Mouse (Mus musculus) inflammation-experienced regulatory T-cells, adult 6 months (primary cell): ENCODE data around the gene Bcap29. TPM values are rescaled to one million over a fixed set of nuclear protein-coding genes. Genes with fewer than 3 reads are reported as not detected.
"Not testable (repeated sequence)": the region's sequence is repeated elsewhere in the genome, so short reads cannot be mapped to it uniquely, and the experiment has no call there.

Experiments used
- ATAC-seq: one replicate; pipeline ENCODE4 v1.8.0; 2017
- polyA plus RNA-seq, 3 experiments: library from polyadenylated mRNA; unstranded; fragments of 100-300 nt; shearing (Covaris generic); gene quantifications; one replicate each; pipeline ENCODE4 v1.2.1; 2017

Gene Bcap29
- 10 to 100 TPM; 79.3 to 85.8 (median 82.8) TPM for polyA plus RNA-seq

DNA sequence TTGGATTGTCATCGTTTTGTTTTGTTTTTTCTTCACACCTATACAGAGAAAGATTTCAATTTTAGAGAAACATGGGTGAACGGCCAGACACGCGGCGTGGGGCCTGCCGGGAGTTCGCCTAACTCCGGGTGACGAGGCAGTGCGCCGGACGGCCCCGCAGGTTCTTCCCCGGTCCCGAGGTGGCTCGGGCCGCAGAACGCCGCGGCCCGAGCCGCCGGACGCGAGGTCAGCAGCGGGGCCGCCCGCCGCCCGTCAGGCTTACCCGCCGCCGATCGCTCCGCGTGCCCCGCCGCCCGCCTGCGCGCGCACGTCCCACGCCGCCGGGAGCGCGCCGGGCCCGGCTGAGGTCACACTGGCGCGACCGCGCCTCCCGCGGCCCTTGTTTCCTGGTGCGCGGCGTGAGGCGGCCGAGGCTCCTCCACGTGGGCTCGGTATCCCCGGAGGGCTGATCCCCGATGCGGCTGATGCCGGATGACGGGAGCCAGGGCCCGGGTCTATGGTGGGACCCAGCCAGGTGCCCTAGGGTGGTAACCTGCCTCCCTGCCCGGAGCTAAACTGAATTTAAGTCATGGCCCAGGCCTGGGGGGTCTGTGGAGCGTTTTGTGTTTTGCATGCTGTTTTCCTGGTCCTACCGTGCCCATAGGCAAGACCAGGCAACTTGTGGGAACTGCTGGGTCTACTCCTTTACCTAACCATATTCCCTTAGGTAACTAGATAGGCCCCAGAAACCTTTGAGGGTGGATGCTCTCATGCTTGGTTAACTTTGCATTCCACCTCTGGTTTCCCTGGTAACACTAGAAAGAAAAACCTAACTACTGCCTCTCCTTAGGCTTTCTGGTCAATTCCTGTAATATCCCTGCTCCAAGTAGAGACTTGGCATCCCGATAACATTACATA lies at the start of gene Bcap29:
TSS of gene Bcap29 (minus strand) at position 316 of the 897 bp plus-strand sequence.
- peak; percentile 84 for ATAC-seq

DNA sequence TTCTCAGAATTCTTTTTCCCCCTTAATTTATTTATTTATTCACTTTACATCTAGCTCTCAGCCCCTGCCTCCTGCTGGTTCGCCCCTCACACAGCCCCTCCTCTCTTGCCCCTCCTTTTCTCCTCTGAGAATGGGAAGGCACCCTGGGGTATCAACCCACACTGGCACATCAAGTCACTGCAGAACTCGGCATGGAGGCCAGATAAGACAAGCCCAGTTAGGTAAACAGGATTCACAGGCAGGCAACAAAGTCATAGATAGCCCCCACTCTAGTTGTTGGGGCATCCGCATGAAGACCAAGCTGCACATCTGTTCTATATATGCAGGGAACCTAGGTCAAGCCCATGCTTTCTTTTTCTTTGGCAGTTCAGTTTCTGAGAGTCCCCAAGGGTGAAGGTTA lies 32.7 kb upstream of the Bcap29 start:
- ATAC-seq = no peak

DNA sequence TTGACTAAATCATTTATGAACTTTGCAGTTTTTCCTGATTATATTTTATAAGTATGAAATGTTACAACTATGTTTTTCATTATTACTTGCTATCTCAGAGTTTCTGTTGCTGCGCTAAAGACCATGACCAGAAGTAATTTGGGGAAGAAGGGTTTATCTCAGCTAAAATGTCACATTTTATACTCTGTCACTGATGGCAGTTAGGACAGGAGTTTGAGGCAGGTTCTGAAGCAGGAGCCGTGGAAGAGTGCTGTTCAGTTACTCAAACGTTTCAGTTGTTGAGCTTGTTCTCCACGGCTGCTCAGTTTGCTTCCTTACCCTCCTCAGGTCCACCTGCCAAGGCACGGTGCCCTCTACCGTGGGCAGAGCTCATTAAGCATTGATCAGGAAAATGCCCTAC lies 31.5 kb upstream of the Bcap29 start:
- no peak for ATAC-seq

DNA sequence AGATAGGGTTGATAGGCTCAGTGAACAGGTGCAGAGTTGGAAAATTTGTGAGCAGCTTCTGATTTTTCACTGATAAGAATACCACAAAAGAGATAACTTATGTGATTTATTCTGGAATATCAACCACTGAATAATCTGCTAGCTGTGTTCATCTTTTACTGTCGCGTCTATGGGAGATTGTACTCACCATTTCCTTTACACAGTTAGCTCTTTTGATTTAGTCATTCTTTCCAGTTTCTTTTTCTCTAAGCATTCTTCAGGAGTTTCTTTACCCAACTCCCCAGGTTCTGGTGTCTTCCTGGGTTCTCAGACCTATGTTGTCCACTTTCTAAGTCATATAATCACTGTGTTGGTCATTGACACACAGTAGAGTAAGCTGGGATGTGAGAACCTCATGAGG lies 22.4 kb upstream of the Bcap29 start:
- ATAC-seq = no peak

DNA sequence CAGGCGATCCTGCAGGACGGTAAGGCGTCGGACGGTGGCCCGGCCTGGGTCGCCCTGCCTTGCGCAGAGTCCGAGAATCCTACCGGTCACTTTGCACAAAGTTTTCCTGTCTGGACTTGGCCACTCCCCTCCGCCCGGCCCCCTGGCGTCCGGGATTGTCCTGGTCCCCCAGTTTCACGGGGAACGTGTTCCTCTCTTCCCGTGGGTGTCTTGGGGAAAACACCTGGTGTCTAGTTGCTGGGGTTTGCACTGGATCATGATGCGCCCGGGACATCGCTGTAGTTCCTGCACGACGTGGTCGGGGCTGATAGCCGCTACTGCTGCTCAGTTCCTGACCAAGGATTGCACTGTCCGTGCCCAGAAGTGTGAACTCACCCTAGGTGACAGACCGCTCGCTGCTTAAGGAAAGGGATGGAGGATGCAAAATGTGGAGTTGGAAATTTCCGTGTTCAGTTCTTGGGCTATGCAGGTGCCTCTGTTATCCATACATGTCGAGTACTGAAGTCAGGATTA lies 20.6 kb upstream of the Bcap29 start:
- peak; percentile 42 for ATAC-seq

DNA sequence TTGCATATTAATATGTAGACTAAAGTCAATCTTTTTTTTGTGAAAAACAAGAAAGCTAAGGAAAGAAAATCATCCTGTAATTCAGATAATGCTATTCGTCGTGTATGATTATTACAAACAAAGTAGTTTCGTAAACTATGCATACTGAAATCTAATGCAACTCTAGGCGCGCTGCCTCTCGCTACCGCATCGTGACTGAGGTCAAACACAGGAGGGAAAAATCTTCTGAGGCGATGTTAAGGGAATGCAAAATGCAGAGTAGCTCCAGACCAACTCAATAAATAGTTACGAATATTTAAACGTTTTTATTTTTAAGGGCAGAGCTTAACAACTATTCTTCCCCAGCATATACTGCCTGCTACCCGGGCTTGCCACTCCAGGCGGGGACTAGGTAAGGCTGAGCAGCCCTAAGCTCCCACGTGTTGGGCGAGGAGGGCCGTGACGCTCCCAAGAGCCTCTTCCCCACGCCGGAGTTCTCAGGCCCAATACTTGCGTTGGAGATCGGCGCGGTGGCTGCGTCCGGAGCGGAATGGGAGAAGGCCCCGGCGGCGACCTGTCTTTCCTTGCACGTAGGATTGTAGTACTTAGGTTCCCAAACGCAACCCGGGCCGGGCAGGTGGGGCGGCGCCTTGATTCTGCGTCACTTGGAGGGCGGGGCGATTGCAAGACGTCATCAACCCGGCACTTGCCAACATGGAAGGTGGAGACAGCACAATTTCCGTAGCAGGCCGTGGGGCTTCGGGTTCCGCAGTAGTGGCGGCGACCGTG lies 19.9 kb upstream of the Bcap29 start, which contains the start of the genes Dus4l and Cog5:
TSS of gene Dus4l (minus strand) at position 630 of the 768 bp plus-strand sequence.
TSS of gene Cog5 (plus strand) at position 673 of the 768 bp plus-strand sequence.
- ATAC-seq = peak; percentile 90

DNA sequence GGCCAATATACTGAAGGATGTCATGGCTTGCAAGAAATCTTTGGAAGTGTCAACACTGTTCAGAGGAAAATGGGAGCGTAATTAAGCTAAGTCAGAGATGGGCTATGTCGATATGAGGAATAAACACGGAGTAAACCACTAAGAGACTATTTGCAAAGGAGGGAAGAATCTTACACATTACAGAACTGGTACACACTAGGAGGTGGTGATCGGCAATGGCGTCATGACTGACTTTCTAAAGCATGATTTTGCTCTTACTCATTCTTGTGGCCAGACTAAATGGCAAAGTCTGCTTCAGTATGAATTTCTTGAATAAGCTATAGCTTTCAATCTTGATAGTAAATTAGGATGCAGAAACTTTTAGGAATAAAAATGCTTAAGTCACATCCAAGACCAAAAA lies 19.2 kb upstream of the Bcap29 start:
- no peak for ATAC-seq

DNA sequence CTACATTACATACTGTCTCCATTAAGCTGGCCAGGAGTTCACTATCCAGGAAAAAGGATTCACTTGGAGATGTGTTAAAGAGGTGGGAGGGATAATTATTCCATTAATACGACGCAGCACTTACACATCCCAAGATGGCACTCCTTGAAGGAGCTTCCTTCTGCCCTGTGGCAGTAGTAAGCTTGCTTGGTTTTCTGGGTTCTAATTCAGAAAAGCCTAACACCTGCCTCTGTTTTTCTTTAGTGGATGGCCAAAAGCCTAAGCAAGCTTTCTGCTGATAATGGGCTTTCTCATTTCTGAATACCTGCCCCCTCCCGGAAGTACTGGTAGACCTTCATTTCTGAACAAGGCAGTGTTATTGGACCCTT lies 766 bp upstream of the Bcap29 start:
- no peak for ATAC-seq

DNA sequence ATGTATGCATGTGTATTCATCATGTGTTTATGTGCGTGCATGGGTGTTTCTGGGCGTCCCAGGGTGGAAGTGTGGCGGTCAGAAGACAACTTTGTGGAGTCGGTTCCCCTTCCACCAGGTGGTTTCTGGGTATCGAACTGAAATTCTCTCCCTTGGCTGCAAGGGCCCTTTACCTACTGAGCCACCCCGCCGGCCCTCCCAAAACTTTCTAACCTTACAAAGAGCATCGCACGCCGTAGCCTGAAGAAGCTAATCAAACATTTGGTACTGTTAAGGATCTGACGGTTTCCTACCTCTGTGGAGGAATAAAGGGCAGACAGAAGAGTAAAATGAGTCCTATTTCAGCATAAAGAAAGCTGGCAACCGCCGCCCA lies 502 bp downstream of the Bcap29 start:
- peak; percentile 23 for ATAC-seq

DNA sequence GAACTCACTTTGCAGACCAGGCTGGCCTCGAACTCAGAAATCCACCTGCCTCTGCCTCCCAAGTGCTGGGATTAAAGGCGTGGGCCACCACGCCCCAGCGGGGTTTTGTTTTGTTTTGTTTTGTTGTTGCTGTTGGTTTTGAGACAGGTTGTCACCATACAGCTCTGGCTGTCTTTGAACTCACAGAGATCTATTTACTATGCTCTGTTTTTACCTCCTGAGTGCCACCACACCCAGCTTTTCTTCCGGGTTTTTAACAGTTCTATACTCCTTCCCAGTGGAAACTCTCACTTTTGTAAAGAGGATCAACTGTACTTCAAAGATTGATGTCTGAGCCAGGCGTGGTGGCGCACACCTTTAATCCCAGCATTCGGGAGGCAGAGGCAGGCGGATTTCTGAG lies 6.1 kb downstream of the Bcap29 start:
- not testable (repeated sequence) for ATAC-seq

DNA sequence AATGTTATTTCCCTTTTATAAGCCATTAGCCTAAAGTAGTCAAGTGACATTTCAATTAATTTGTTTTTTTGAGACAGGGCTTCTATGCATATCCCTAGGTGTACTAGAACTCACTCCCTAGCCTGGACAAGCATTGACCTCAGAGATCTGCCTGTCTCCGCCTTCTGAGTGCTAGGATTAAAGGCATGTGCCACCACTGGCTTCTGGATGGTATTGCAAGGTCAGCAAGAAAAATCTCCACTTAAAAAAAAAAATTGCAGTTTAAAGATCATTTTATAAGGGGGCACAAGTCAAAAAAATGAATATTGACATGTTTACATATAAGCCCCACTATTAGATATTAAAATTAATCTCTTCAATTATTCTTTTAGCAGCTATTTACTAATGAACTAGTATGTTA lies 9.4 kb downstream of the Bcap29 start:
- ATAC-seq = no peak

DNA sequence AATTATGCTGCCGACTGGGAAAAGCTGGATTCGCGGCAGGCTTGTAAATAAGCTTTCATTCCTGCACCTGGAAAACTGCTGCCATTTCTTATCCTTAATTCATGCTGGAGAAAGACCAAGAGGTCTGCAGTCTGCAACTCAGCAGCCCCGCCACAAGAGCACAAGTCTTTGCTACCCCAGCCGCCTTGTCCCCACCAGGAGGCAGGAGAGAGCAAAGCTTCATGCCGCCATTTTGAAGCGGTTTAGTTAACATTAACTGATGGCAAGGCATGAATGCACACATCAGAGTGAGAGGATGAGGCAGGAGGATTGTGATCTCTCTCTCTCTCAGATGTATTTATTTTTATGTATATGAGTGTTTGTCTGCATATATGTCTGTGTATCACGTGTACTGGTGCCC lies 14.4 kb downstream of the Bcap29 start:
- no peak for ATAC-seq

DNA sequence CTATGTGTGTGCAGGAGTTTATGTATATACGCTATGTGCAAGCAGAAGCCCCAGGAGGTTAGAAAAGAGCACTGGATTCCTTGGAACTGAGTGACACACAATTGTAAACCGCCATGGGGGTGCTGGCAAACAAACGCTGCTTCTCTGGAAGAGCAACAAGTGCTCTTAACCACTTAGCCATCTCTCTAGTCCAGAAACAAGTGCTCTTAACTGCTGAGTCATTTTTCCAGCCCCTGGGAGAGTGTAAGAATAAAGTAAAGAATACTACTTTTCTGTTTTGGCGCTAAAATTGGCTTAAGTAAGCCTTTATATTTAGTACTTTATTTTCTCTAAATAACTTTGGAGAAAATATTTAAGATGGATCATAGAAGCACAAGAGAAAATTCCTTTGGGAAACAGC lies 21.1 kb downstream of the Bcap29 start:
- no peak for ATAC-seq

DNA sequence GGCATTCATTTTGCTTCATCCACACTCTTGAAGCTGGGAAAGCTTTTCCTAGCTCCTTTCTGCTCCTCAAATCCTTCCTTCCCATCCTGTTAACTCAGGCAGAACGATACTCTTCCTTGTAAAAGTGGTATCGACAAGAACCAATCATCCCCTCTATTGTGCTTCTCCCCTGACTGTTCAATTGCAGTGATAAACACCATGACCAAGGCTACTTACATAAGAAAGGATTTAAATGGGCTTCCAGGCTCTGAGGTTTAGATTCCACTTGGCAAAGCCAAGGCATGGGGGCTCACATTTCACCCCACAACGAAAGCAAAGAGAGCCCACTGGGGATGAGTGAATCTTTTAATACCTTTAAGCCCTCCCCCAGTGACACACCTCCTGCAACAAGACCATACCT lies 26.3 kb downstream of the Bcap29 start:
- no peak for ATAC-seq

DNA sequence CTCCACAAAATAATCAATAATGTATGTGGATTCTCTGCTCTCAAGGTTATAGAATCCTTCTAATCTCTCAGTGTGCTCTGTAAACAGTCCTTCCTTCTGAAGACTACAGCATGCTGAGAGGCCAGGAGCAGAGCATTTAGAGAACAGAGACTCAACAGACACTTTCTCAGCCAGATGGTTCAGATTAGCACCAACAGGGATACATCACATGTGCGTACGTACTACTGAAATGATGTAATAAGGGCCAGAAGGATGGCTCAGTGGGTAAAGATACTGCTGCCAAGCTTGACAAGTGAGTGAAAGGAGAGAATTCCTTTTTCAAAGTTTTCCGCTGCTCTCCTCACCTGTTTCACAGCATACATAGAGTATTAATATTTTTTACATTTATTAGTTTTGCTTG lies 29.6 kb downstream of the Bcap29 start:
- no peak for ATAC-seq

DNA sequence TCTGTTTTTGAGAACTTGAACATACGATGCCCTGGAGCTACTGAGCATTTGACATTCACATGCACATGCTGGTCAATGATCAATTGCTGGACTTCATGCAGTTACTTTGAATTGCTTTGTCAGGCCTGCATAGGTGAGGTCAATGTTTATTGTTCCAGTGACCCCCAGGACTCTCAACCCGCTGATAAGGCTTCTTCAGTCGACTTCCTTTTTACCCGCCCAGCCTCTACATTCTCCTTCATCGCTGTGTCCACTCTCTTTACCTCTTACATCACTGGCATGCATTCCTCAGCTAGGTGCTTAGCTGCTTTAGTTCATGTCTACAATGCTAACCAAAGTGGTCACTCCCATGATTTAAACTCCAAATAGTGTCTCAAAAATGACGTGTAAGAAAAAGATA lies 30.9 kb downstream of the Bcap29 start:
- no peak for ATAC-seq

DNA sequence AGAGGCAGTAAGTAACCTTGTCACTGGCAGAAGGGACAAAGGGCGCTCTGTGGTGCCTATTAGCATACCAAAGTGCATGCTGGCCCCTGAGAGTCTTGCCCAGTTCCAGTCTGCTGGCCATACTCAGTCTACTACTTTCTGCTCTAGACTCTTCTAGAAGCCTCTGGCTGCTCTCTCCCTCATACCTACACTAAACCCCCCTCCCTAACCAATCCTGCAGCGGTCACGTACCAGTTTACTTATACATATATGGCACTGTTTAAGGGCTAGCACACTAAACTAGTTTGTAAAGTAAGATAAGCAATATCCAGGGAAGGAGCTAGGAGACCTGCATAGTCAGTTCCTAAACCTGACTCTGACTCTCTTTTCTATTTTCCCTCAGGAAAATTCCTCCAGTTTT lies 40.2 kb downstream of the Bcap29 start:
- no peak for ATAC-seq

DNA sequence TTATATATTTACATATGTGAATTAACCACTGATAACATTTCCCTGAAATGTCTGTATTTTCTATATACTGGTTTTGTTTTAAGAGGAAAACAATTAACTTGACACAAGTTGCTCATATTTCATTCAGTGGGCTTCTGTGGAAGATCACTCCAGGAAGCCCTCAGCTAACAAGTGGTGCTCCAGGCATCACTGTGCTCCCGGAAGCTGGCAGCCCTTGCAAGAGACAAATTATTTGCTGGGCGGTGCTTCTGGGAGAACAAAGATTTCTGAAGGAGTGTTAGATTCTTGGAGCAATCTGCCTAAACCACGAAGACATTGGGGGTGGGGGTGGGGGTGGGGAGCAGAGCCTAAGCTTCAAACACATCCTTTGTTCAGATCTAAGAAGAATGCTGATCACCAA lies 42.4 kb downstream of the Bcap29 start:
- no peak for ATAC-seq

DNA sequence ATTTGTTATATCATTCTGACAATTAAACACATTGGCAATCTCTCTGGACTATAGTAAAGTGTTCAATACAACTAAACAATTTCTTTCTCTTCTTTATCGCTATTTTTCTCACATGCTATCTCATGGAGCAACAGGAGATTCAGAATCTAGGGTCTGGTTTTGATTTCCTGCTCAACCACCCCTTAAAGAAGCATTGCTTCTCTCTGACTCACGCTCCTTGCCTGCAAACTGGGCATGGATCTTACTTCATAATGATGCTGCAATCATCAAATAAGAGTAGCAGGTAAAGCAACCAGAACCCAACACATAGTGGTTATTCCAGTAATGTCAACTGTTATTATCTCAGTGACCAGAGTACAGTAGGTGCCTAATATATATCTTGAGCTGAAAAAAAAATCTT lies 50.7 kb downstream of the Bcap29 start:
- ATAC-seq = no peak

DNA sequence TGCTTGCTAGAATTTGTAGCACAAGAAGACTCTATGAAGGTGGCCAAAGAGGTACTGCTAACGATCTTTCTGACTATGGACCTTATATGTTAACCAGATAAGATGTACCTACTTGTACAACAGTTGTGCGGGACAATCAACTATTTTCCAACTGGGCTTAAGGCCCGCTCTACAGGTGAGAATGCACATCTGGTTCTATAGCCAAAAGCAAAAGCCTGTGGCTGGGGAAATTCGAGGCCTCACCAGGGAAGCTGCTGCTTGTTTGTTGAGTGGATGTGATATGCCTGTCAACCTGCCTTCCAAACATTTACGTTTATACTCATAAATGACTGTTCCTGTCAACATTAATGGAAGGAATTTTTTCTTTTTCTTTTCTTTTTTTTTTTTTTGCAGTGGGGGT lies 52.4 kb downstream of the Bcap29 start:
- no peak for ATAC-seq

DNA sequence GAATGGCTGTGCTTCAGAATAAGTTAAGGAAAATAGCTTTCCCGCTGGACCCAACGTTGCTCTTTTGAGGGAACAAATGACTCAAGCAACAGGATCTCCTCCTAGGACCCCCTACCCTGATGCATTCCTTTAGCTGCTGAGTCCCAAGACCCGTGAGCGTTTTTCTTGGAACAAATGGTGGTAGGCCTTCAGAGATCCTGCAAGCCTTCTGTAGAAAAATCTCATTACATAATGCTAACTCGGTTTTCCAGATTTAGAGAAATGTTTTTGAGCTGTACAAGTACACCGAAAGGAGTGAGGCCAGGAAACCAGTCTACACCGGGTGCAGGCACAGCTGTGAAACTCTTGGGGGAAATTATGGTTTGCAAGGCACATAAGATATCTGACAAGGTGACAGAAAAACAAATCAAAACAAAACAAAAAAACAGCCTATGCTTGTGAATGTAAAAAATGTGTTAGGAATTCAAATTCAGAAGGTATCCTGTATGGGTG lies 53.1 kb downstream of the Bcap29 start:
- ATAC-seq = no peak

DNA sequence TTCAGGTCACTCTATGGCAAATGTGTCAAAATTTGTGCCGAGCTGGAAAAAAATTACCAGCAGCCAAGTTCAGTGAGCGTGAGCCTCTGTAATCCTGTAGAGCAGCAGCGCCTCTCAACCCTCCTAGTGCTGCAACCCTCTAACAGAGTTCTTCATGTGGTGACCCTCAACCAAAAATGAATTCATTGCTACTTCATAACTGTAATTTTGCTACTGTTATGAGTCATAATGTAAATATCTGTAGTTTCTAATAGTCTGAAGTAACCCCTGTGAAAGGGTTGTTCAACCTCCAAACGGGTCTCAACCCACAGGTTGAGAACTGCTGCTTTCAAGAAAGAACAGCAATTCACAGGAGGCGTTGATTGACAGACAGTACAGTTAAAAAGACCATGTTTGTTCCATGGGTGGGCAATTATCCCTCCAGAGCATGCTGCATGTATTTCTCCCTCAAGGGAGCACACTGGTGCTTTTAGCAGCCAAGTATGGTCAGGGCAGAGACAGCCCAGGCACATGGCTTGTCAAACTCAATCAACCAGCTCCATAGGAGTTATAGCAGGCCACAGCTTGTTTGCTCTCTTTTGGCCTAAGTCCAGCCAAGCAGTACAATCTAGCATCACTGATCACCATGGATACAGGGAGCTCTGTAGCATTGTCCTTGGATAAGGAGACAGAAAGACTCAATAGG lies 53.7 kb downstream of the Bcap29 start:
- no peak for ATAC-seq
